Mouse (Mus musculus): ENCODE results near the gene Sdad1.
"Not testable (repeated sequence)": the region's sequence is repeated elsewhere in the genome, so short reads cannot be mapped to it uniquely, and the experiment has no call there.

Sdad1 gene

GRCm38 (mm10) chr5:92309681-92310511 lies at the start of gene Sdad1:
Gene Sdad1, minus strand, starts transcription at chr5:92310479.
- peak; percentile 89 to 92 for DNase-seq

DNA sequence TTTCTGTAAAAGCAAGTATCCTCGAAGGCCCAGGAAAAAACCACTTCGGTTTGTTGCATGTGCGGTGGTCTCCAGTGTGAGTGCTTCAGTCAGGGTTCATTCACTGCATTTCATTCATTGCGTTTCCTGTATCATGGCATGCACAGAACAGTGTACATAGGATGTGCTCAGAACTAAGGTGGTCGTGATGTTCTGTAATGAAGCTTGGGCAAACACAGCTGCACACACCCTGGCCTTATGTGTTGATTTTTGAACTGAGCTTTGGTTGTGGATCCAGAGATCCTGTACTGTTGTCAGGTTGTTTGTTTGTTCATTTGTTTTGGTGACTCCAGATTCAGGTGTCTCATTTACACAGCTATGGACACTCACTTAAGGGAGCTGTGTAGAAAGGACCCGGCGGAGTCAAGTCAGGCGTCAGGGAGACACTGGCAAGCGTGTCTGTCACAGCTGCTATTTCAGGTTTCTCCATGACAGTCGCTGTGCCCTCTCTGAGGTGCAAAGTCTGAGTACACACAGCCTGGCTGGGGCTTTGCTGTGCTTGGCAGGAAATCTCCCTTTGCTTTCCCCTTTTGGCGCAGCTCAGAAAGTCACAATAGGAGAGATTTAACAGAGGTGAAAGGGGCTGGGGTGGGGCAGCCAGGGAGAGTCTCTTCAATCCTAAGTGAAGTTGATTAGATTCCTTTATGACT lies 48.6 kb upstream of the Sdad1 start:
- no peak for DNase-seq

GRCm38 (mm10) chr5:92358033-92358432 lies 47.8 kb upstream of the Sdad1 start:
- no peak for DNase-seq

DNA sequence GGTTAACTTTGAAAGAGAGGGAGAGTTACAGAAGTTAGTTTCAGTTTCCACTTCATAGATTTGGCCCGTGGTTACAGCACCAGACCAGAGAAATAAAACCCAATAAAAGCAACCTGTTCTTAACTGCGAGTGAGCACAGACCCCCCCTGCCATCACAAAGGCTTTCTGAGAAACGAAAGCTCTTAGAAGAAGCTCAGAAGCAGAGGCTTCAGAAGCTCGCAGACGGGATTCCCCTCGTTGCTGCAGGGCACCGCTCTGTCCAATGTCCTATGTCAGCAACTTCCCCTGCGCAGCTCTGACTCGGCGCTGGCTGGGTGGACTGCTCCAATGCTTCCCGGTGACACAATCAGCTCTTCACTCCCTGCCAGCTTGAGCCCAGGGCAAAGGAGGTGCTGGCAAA lies 43.2 kb upstream of the Sdad1 start:
- peak; percentile 43 to 52 for DNase-seq

- DNase-seq: not testable (repeated sequence)
Measured at GRCm38 (mm10) chr5:92352716-92353115, 42.4 kb upstream of the Sdad1 start.

DNA sequence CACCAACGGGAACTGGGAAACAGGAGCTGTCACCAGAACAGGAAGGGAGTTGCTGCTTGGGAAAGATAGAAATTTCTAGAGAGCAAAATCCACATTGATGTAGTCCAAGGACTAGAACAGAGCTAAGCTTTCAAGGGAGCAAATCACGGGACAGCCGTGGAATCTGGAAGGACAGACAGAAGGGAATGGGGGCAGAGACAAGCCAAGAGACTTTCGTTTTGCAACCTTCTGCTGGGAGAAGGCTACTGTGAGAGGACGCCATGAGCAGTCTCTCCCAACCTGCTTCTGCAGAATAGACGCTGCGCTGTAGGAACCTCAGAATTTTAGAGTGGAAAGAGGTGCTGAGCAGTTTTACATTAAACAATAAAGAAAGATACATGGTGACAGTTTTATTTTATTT lies 39.5 kb upstream of the Sdad1 start:
- DNase-seq: no peak

- DNase-seq: peak; percentile 49 to 51
Measured at GRCm38 (mm10) chr5:92348794-92349413, 38.6 kb upstream of the Sdad1 start, which contains the start of gene Cxcl10. Gene Cxcl10, minus strand, starts transcription at chr5:92348889.

GRCm38 (mm10) chr5:92345006-92345405 lies 34.7 kb upstream of the Sdad1 start:
- DNase-seq: no peak

DNA sequence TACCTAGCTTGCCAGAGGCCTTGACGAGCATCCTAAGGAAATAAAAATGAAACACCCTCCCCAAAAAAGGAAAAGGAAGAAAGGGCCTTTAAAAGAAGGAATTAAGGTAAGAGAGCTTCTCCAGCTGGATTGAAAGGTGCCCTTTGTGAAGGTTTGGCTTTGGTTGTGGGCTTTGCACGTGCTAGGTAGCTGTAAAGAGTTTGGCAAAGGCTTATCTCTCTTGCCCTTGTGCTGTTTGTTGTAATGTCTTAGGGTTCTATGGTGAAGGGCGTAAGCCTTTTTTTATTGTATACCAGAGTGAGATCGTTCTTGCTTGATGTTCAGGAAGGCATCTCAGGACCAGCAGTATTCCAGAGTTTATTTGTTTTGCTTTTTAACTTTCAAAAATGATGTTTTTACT lies 30.3 kb upstream of the Sdad1 start:
- no peak for DNase-seq

- DNase-seq: no peak
Measured at GRCm38 (mm10) chr5:92336743-92337142, 26.5 kb upstream of the Sdad1 start.

DNA sequence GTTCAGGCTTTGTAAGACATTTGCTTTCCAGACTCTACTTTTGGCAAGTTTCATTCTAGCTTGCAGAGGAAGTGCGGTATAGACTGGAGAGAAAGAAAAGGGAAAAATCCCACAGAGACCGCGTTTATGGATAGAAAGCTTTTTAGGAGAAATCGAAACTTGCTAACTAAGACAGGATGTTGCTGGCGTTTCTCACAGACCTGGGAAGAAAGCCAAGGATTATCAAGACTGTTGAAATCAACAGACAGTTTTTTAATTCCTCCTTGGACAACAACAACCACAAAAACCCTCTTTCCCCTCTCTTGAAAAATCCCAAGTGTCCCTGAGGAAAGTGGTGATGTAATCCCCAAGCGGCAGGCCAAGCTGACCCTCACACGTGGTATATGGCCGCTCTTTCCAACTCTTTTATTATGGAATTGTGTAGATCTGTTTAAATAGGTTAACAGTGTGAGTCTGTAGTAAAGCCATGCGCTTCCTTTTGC lies 22.1 kb upstream of the Sdad1 start:
- no peak for DNase-seq

DNA sequence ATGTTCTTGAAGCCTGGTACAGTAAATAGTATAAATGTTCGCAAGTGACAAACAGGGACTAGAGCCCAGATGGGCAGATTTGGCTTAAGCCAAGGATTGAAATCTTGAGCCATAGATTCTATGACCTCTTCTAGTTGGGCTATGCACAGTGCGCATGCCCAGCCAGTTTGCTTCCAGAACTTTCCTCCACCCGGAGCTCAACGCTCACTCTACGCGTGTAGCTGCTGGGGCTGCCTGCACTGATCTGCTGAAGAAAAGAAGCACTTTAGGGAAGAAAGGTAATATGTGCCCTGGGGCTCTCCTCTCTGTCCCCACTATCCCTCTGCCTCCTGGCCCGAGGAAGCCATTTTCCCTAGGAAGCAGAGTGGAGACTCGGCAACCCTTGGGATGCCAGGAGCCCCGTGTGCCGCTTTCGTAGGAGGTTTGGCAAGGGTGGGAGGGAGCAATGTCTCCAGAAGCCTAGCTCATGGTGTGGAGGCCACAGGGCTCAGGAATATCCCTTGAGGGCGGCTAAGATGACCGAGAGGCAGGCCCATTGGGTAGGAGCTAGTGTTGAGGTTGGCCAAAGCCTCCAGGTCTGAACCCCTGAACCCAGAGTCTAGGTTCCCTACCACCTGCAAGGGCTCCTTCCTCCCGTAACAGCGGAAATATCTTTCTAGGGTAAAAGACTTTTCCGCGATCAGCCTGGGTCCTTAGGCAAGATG lies 21.5 kb upstream of the Sdad1 start, which contains the start of gene Art3:
Gene Art3 (plus strand): TSS at position 193 of the 704 bp plus-strand sequence.
- DNase-seq: no peak

DNA sequence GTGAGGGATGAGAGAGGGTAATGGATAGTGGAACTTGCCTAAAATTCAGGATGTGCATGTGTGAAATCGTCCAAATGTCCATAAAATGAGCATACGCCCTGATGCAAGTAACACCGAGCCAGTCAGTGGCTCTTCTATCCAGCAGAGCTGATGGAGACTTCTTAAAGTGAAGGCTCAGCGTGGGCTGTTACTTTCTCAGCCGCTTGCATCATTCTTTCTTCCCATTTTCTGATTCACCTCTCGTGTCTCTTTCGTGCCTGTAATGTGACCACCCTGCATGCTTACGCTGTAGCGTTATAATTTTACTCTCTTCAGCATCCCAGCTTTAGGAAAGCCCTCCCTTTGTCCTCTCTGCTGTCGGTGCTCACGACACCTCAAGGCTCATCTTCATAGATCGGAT lies 20.8 kb upstream of the Sdad1 start:
- DNase-seq: no peak

DNA sequence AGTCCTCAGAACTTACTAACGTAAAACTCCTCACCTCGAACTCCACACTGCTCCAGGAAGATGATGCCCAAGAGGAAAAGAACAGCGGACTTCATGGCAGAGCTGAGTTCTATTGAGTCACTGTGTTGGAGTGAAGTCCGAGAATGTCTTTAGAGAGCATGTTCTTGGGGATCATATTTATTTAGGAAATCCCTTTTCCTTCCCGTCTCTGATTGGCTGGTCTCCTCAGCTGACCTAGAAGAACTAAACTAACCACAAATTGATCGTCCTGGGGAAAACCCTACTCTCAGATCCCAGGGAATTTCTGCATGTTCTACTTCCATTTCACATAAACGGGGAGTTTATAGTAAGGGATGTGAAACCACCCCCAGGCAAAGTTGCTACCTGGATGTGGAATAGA lies 17.6 kb upstream of the Sdad1 start, which contains the start of gene Cxcl9:
Gene Cxcl9 (minus strand): TSS at position 151 of the 400 bp plus-strand sequence.
- no peak for DNase-seq

- DNase-seq: no peak
Measured at GRCm38 (mm10) chr5:92327367-92327766, 17.1 kb upstream of the Sdad1 start.

DNA sequence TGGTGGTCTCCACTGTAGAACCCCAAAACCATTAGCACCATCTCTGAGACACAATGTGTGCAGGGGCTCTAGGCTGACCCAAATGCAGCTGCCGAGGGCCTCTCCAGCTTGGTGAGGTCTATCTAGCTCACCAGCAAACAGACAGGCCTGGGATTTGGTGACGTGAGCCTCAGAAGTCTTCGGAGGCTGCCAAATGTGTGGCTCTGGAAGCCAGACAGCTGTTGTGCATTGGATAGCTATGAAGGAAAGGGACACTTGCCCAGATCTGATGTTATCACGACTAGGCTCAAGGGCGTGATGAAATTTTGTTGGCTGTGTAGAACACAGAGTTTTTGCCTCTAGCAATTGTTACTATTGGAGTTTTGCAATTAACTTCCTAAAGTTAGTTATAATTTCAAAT lies 13.0 kb upstream of the Sdad1 start:
- DNase-seq: no peak

DNA sequence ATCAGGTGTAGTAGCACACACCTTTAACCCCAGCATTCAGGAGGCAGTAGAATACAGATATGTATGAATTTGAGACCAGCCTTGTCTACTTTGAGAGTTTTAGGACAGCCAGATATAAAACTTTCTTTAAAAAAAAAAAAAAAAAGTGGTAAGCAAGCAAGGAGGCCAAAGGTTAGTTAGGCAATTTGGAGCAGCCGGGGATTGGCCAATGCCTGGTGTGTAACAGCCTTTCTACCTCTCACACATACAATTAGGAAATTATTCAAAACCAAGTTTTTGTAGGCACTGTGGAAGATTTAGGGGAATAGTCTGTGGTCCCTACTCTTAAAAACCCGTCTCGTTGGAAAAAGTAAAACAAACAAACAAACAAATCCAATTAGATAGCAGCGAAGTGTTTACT lies 12.3 kb upstream of the Sdad1 start:
- DNase-seq: no peak

DNA sequence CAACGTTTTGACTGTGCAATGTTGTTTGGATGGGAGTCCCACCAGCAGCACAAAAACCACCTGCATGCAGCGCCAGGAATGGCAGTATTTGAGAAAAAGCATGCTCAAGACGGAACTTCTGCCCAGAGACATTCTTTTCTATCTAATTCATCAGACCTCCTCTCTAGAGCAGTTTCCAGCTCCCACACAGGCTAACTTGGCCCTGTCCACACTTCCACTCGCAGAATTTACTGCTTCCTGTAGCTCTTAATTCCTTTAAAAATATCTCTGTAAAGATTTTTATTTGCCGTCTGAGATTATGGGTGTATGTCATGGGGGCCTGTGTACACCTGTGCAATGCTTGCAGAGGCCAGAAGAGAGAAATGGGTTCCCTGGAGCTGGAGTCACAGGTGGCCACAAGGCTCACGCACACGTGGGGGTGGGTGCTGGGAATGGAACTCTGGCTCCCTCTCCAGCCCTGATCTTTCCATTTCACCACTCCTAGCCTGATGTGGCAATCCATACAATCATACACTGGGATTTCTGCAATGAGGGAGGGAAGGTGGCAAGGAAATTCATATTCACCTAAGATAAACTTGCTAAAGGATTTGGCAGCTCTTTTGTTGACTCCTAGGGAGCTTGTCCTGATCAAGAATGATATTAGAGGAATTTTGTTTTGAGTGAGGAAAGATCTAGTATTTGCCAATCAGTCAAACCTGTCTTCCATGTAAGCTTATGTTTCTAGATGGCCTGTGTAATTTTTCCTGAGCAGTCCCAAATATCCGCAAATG lies 11.5 kb upstream of the Sdad1 start:
- no peak for DNase-seq

GRCm38 (mm10) chr5:92318596-92318995 lies 8.3 kb upstream of the Sdad1 start:
- DNase-seq: no peak

GRCm38 (mm10) chr5:92318119-92318518 lies 7.8 kb upstream of the Sdad1 start:
- DNase-seq: no peak

DNA sequence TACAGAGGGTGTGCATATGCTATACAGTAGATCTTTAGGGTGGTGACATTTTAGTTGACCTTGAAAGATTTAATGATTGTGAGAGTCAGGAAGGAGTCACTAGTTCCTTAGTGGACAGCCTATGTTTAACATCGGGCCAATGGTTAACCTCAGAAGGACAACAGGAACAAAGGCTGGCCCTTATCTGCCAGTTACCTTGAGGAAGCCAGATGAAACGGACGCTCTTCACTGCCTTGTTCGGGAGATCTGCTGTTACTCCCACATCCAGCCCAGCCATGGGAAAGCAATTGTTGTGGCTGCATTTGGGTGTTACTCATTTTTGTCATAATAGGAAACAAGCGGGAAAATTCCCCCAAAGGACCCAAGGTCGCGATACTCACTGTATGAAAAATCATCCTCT lies 3.5 kb upstream of the Sdad1 start:
- no peak for DNase-seq

Measured in thymus, postnatal 36 days (tissue).